In genomic region chr2:129199328-129200085, GRCm38 (mm10) we compare ENCODE assay signal across 8 mouse cellular contexts. TPM values are rescaled to one million over a fixed set of nuclear protein-coding genes. Genes with fewer than 3 reads are reported as not detected.
DNase-seq lines count a peak whose midpoint lies in the region; ATAC-seq and TF ChIP-seq lines count a peak whose summit lies in the region.

No protein-coding gene starts in this region.

- H3K27ac ChIP-seq in heart, embryonic 11.5 days (ENCODE audit: low read depth, low read length), result peak overlapping the region; percentile 94
- H3K27ac ChIP-seq in ES-E14 (ENCODE audit: insufficient read depth, low read depth, low read length, poor library complexity, severe bottlenecking), result no peak overlapping the region
- H3K27ac ChIP-seq in liver, embryonic 13.5 days, result peak overlapping the region; percentile 97
- H3K27ac ChIP-seq in small intestine, adult 2 months (ENCODE audit: insufficient read depth, low read depth, low read length), result no peak overlapping the region

- no peaks in the 10 kb centered on the region for H3K27me3 ChIP-seq in heart, embryonic 11.5 days (ENCODE audit: control insufficient read depth, insufficient read depth, low read length)
- H3K27me3 ChIP-seq in liver, embryonic 13.5 days, result no peaks in the 10 kb centered on the region
- H3K27me3 ChIP-seq in small intestine, adult 2 months (ENCODE audit: control insufficient read depth, insufficient read depth, low read length), result no peaks in the 10 kb centered on the region

- no peak for TF ChIP-seq CTCF in small intestine, adult 2 months (IDR thresholded peaks at IDR 0.05; ENCODE audit: extremely low read depth, insufficient read length, insufficient replicate concordance, low read depth, low read length)

- H3K4me3 ChIP-seq in heart, embryonic 11.5 days (ENCODE audit: low read depth, low read length), result peak overlapping the region; percentile 96
- H3K4me3 ChIP-seq in ES-E14 (ENCODE audit: insufficient read depth in 1 of 2, low read depth in 1 of 2, low read length in 2 of 2, poor library complexity in 1 of 2, severe bottlenecking in 1 of 2), result peak overlapping the region; percentile 90 to 95
- peak overlapping the region; percentile 99 for H3K4me3 ChIP-seq in liver, embryonic 13.5 days (replicated peaks)
- peak overlapping the region; percentile 75 for H3K4me3 ChIP-seq in small intestine, adult 2 months (ENCODE audit: low read depth, low read length)

- no peaks in the 10 kb centered on the region for H3K9me3 ChIP-seq in heart, embryonic 11.5 days (replicated peaks; ENCODE audit: control insufficient read depth, low read length)
- no peaks in the 10 kb centered on the region for H3K9me3 ChIP-seq in ES-E14 (ENCODE audit: control insufficient read depth, insufficient read depth, low read depth, low read length)
- H3K9me3 ChIP-seq in liver, embryonic 13.5 days (replicated peaks), result no peaks in the 10 kb centered on the region

- in situ Hi-C loops in ES-E14 (cut with MboI; ENCODE audit: low sequenced_read_pairs in 2 of 2, unreplicated experiment in 2 of 2), result no loop called here

- H3K4me1 ChIP-seq in heart, embryonic 11.5 days (ENCODE audit: control insufficient read depth, insufficient read depth, low read length), result peaks cover 11% of the 10 kb centered on the region
- H3K4me1 ChIP-seq in ES-E14 (ENCODE audit: control insufficient read depth in 2 of 2, insufficient read depth in 2 of 2, low read length in 2 of 2, poor library complexity in 1 of 2), result peaks cover 2 to 4% of the 10 kb centered on the region in 2 experiments
- H3K4me1 ChIP-seq in liver, embryonic 13.5 days (replicated peaks), result peaks cover 78% of the 10 kb centered on the region
- H3K4me1 ChIP-seq in small intestine, adult 2 months (ENCODE audit: control insufficient read depth, insufficient read depth, insufficient read length, low read length), result peaks cover 4% of the 10 kb centered on the region; the same call in 1 of the 2 replicates

- peak overlapping the region; percentile 88 for H3K4me2 ChIP-seq in heart, embryonic 11.5 days
- H3K4me2 ChIP-seq in liver, embryonic 13.5 days, result peak overlapping the region; percentile 82

- peaks cover 13% of the 10 kb centered on the region for H3K36me3 ChIP-seq in heart, embryonic 11.5 days (ENCODE audit: control insufficient read depth, insufficient read depth, low read length)
- peaks cover 29% of the 10 kb centered on the region for H3K36me3 ChIP-seq in ES-E14 (ENCODE audit: control insufficient read depth, insufficient read depth, low read length, poor library complexity, severe bottlenecking)
- H3K36me3 ChIP-seq in liver, embryonic 13.5 days, result peaks cover 50% of the 10 kb centered on the region
- peaks cover 15% of the 10 kb centered on the region for H3K36me3 ChIP-seq in small intestine, adult 2 months (ENCODE audit: control insufficient read depth, insufficient read depth, low read length)

- no peak for TF ChIP-seq POLR2A in small intestine, adult 2 months (IDR thresholded peaks at IDR 0.05; ENCODE audit: low read depth, low read length)

- 24% methylated on average over 30 of the region's 31 CpGs for WGBS in heart, embryonic 11.5 days (ENCODE audit: insufficient replicate concordance)
- WGBS in liver, embryonic 13.5 days (ENCODE audit: insufficient replicate concordance), result 16% methylated on average over 31 of the region's 31 CpGs
- WGBS in small intestine, adult 2 months, result 43% methylated on average over 30 of the region's 31 CpGs

- peak overlapping the region; percentile 99 for H3K9ac ChIP-seq in heart, embryonic 11.5 days (ENCODE audit: low read depth, low read length)
- peak overlapping the region; percentile 98 for H3K9ac ChIP-seq in ES-E14 (ENCODE audit: insufficient read depth, low read depth, low read length, poor library complexity, severe bottlenecking)
- H3K9ac ChIP-seq in liver, embryonic 13.5 days, result peak overlapping the region; percentile 100

- no peak for ATAC-seq in heart, embryonic 11.5 days (replicated peaks; ENCODE audit: insufficient number of reproducible peaks, low FRiP score, low TSS enrichment)
- peak; percentile 2; the same call in 1 of the 2 replicates for ATAC-seq in liver, embryonic 13.5 days (ENCODE audit: low read depth)

- DNase-seq in heart, adult 9 months (ENCODE audit: low spot score in 2 of 2), result no peak
- DNase-seq in ES-E14 (ENCODE audit: low read depth, low spot score), result no peak
- peak; percentile 23 for DNase-seq in embryo, embryonic 10 days (ENCODE audit: low spot score)
- DNase-seq in heart, postnatal 4 days, result peak; percentile 15
- DNase-seq in liver, embryonic 13.5 days, result peak; percentile 35
- DNase-seq in adrenal gland, adult 2 months, result no peak

TF ChIP-seq in ES-E14, 5 proteins besides CTCF, POLR2A, EP300 and RAD21:
- TF ChIP-seq HCFC1 (IDR thresholded peaks at IDR 0.05; ENCODE audit: borderline replicate concordance, insufficient read depth, low read length) (no peak), ZC3H11A (IDR thresholded peaks at IDR 0.05; ENCODE audit: borderline replicate concordance, low read depth, low read length) (no peak), ZNF384 (IDR thresholded peaks at IDR 0.05; ENCODE audit: low read depth, low read length) (no peak), MAFK (IDR thresholded peaks at IDR 0.05; ENCODE audit: insufficient read depth, low read depth, low read length) (0 out of 2 replicates have a peak, but pooled peaks have one; percentile 10)
TF ChIP-seq in ES-E14: peak in this region for 1.

RNA-seq across cellular contexts. Expression of gene Slc20a1, which starts 0.9 kb away (rescaled TPM):
- polyA plus RNA-seq in heart, embryonic 11.5 days (2014; fragmentation: Nextera tagmentation; extraction: Ambion mirVana), result 46.9 and 49.3 TPM in 2 replicates
- total RNA-seq in ES-E14 (2012; rRNA removed), result 309 and 509 TPM in 2 replicates
- total RNA-seq in heart, postnatal 4 days (2021), result 10 to 100 TPM; 31.3 to 34.4 TPM
- 48.6 and 55.8 TPM in 2 replicates for polyA plus RNA-seq in liver, embryonic 13.5 days (2015; fragmentation: Nextera tagmentation; extraction: Ambion mirVana)
- 4.8 and 6.6 TPM in 2 replicates for polyA plus RNA-seq in small intestine, adult 2 months (2012; rRNA removed)
- 10 to 100 TPM; 12.4 to 14.1 TPM for total RNA-seq in adrenal gland, adult 2 months (2021)
- polyA plus RNA-seq in adrenal gland, adult 2 months (2012; rRNA removed), result 6.8 and 9.4 TPM in 2 replicates

Comparison
In these comparisons a context has a peak if more than half of its experiments do, and no peak if none do; other contexts are left out.
1. DNase-seq: peak in embryo, embryonic 10 days (single experiment), heart, postnatal 4 days (single experiment) and liver, embryonic 13.5 days (single experiment); none in heart, adult 9 months (0 of 2), ES-E14 (single experiment) and adrenal gland, adult 2 months (single experiment).
2. H3K27ac ChIP-seq: peak in heart, embryonic 11.5 days (single experiment) and liver, embryonic 13.5 days (single experiment); none in ES-E14 (single experiment) and small intestine, adult 2 months (single experiment).
3. Peak in every context shown above with its lines, with median percentiles within 50 percentile points of each other: H3K4me3 ChIP-seq and H3K9ac ChIP-seq.